Mouse (Mus musculus) mesoderm, embryonic 11.5 days (tissue): ENCODE measurements around the gene Hoxd8.

Experiments
- DNase-seq: peaks from one replicate; pipeline ENCODE4 v3.0.0-alpha.2; 2012; ENCODE audit warnings: low read depth, low spot score

Hoxd8 gene

DNA sequence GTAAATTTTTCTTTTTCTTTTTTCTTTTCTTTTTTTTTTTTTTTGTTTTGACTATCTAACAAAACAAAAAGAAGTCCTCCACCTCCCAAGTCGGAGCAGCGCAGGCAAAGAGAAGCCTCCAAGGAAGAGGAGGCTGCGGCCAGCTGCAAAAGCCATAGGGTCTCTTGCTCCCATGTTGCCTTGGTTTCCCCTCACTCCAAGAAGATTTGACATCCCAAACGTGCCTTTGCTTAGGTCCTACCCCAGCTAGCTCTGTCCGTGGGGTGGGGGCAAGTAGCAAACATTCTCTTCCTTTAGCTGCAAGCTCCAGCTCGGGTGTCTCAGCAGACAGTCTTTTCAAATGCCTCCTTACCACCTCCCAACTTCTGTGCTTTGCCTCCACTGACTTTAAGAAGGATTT lies 29.4 kb downstream of the Hoxd8 start:
- DNase-seq: no peak

DNA sequence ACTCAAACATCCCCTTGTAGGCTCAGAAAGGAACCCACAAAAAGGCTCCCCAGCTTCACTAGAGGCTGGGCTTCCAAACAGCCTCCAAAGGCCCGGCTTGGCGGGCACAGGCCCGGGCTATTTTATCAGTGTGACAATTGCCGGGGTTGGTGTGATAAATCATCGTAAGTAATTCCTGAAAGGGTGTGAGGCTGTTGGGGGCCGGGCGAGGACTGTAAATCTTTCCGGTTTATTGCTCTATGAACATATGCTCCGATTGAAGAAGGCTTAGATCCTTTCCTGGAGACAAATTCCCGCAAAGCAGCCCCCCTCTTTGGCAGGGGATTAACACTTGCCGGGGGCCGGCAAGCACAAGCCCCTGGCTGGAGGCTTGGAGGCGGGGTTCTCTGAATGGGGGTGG lies 30.0 kb downstream of the Hoxd8 start:
- DNase-seq: peak; percentile 91

DNA sequence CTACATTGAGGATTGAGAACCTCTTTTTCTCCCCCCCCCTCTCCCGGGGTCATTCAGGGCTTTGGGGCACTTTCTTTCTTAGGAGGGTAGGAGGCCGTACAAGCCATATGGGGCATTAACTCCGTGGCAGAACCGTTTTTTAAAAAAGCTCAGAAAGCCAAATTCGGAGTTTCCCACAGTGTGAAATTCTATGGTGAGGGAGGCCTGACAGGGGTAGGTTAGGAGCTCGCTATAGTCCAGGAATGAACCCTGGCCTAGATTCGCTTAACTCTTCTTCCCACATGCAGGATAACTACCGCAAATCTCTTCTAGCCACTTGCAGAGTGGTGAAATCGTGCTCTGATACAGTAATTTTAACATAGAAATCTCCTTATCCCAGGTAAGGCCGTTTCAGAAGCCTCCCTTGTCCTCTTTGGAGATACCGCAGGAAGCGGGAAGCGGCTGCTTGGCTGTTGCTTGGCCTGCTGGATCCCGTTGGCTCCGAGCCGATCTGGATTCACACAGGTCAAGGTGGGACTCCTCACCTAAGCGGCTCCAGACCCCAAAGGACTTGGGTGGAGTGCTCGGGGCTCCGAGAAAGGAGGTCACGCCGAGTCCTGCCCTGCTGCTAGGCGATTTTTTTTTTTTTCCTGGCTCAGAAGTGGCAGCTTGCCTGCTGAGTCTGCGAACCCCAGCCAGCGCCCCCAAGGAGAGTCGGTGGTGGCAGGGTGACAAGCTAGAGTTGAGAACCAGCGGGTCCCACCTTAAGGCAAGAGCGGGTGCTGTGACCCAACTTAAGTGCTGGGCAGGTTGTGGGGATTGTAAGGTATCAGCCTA lies 30.8 kb downstream of the Hoxd8 start:
- no peak for DNase-seq

DNA sequence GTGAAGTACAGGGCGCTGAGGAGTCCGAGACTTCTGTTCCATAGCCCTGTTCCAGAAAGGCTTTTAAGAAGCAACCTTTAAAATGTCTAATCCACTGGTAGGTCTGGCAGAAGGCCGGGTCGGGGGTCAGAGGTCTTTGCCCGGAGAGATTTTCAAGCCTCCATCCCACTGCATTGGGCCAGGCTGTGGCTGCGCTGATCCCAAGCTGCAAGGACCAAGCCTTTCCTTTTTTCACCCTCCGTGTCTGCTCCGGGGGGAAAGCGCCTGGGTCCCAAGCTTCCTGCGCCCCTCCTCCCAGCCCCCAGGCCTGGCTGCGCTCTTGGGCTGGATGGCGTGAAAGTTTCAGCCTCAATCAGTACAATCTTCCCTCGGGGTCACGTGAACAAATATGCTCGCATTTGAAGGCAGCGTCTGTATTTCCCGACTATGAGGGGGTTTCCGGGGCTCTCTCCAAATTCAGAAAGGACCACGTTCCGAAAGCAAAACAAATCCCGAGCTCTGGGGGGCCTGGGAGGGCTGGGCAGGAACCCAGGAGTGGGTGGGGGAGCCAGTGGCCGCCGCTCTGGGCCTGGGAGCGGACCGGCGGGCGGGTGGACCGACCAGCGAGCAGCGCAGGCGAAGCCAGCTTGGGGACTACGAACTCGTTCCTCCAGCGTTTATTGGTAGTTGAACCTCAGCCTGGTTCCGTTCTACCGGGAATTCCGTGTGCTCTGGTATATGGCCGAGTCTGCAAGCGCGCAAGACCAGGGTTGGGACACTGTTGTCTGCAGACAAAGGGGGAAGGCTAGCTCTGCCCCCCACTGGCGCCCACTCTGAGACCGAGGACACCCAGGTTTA lies 31.7 kb downstream of the Hoxd8 start:
- no peak for DNase-seq

DNA sequence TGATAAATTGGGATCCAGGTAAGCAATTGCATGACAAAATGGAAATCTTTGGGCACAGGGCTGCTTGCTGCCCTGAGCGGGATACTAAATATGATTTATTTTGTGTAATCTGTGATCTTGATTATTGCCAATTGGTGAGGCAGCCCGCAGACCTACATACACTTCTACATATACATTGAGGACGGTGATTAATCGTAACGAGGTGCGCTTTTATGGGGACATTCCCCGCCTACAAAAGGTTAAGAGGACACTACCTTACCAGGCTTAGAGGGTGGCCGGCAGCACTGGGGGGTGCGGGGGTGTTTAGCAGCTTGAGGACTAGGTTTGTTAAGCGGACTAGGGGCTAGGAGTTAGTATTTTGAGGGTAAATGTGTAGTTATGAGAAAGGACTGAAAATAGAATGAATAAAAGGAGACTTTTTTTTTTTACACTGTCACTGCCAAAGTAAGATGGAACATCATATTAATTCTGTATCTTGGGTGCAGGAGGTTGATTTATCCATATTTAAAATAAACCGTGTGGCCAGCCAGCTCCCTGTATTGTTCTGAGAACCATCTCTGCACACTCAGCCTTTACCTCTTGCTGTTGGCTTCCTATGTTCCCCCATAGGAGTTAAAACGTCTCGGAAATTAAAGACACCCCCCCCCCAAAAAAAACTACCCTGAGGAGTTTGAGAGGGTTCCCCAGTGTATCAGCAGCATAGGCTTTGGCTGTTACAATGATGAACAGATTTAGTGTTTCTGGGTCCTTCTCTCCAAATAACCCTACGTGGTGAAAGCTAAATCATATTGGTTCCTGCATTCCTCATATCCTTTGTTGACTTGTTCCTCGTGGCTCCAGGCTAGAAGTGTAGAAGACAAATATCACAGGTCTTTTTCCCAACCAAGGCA lies 32.5 kb downstream of the Hoxd8 start:
- no peak for DNase-seq

DNA sequence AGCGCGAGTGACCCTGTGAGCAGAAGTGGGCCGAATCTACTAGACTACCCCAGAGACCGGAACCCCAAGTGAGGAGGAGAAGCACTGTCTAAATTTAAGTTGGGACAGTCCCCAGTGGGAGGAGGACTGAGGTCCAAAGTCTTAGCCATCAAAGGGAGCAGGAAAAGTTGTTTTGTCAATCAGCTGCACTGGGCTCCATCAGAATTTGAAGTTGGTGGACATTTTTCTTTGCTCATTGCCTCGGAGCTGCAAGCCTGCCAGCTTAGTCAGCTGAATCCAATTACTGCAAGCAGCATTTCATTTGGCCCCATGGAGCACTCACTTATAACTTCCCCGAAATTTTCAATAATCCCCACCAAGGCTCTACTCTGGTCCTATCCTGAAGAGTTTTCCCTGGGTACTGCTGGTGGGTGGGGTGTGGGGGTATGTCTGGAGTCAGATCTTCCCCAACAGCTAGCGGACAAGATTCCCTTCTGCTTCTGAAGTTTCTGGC lies 33.2 kb downstream of the Hoxd8 start:
- no peak for DNase-seq

DNA sequence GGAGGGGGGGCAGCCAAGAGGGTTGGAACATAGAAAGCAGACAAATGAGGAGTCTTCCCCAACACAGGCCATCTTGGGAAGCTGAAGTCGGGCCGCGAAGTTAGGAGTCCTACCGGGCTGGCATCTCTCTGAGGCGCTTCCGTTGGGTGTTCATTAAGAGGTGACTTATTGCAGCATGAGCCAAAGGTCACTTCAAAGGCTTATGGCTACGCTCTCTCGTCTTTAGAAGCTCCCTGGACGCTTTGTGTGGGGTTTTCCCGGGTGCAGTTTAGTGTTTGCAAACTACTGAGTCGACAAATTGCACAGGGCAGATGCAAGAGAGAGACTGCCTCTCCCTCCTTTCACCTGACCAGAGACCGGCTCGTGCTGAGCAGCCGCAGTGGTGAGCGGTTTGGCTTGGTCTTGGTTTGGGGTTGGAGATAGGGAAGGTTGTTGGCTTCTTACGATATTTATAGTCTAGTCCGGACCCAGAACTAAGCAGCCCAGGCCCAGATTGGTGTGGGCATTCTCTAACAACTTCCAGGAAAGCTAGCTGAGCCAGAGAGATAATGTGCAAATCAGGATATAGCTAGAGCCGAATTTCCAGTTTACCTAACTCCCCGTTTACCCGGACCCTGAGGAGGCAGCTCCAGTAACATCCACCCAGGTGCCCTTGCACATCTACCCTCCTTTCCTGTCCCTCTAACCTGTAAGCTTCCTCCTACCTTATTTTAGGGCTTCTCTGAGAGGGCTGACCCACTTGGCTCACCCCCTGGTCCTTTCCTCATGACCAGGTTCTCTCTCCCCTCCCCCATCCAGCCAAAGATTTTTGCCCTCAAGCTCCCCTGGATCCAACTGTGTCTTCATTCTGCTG lies 34.4 kb downstream of the Hoxd8 start:
- DNase-seq: peak; percentile 84

DNA sequence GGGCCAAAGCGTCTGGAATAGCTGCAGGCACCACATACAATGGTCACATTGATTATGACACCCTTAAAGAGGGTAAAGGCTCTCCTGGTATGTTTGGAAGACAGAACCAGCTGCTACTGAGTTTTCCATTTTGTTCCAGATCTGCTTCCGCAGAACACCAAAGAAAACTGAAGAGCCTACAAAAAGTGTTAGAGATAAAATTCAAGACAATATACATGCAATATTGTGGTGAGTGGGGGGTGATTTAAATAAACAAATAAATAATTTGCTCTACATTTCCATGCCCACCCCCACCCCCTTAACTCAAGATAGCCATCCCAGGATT lies 35.0 kb downstream of the Hoxd8 start:
- no peak for DNase-seq

DNA sequence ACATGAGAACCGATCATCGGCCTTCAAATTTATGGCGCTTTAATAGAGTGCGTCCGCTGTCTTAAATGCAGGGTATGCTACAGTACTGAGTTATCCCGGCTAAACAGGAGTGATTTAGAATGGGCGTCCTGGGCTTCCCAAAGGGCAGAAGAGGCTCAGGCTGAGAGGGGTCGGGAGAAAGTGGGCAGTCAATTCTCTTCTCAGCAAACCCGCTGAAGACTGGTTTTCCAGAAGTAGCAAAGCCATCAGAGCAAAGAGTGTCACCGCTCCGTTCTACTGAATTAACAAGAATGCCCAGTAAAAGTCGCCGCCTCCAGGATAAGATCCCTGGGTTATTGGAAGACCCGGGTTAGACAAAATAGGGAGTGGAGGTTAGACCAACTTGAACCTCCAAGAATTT lies 35.5 kb downstream of the Hoxd8 start:
- no peak for DNase-seq

DNA sequence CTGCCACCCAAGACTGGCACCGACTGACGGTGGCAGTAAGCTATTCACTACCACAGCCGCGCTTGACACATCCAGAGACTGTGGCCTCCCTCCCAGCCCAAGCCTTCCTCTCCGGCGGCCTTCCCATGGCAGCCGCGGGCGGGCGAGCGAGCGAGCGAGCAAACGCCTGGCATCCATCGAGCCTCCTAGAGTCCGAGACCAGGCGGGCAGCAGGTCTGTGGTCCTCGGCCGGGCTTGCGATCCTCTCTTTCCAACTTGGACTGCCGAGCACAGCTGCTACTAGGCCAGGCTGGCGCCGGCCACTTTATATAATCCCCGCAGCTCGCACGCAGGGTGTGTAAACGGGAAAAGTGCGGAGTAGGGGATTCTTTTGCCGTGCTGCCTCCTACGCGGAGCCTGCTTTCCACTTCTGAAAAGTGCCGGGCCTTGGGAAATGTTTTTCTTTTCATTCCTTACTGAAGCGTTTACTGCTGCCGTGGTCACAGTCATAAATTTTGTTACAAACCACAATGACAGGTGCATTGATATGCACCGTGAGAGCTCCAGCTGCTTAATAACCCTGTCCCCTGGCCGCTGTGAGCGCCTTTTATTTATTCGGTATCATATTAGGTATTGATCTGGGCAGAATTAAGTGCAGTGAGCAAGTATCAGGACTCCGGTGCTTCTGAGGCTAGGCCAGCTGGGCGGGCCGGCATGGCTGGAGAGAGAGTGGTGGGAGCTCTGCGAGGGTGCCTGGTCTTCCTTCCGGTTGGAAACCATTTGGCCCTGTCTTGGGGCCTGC lies 36.1 kb downstream of the Hoxd8 start:
- DNase-seq: peak; percentile 87

DNA sequence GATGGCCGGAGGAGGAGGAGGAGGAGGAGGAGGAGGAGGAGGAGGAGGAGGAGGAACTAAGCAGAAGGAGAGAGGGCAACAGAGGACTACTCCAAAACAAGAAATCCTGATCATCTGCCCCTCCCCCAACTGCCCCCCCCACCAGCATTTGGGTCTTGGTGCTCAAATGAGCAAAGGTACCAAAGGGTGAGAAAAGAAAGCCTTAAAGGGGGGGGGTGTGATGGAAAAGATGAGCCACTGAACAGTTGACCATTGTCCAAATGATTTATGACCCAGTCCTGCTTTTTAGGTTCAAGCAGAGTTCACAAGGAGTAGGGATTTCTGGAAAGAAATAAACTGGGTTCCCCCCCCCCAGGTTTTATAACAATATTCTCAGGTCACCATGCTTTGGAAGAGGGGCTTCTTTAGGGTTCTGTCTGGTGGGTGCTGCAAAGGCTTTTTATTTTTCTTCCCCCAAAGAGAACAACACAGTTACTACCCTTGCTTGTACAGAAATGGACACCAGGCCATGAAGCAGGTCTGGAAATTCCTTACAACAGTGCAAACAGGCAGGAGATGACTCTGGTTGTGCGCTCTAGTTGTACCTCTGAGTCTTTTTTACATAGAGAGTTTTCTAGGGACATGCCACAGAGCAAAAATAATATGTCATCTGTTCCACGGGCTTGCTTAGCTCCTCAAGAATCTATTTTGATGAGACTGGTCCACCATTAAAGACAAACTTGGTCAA lies 37.0 kb downstream of the Hoxd8 start:
- DNase-seq: no peak

DNA sequence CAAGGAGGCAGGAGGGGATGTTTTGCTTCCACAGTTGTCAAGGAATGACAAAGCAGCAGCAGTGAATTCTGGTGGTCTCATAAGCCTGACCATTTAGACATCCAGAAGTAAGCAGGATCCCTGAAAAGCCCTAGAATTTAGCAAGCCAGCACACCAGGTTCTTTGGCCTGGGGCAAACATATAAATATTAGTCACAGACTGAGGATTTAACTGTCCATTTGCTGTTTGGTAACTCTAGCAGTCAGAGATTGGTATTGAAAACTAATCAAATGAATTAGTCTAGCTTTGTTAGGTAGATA lies 37.5 kb downstream of the Hoxd8 start:
- no peak for DNase-seq

DNA sequence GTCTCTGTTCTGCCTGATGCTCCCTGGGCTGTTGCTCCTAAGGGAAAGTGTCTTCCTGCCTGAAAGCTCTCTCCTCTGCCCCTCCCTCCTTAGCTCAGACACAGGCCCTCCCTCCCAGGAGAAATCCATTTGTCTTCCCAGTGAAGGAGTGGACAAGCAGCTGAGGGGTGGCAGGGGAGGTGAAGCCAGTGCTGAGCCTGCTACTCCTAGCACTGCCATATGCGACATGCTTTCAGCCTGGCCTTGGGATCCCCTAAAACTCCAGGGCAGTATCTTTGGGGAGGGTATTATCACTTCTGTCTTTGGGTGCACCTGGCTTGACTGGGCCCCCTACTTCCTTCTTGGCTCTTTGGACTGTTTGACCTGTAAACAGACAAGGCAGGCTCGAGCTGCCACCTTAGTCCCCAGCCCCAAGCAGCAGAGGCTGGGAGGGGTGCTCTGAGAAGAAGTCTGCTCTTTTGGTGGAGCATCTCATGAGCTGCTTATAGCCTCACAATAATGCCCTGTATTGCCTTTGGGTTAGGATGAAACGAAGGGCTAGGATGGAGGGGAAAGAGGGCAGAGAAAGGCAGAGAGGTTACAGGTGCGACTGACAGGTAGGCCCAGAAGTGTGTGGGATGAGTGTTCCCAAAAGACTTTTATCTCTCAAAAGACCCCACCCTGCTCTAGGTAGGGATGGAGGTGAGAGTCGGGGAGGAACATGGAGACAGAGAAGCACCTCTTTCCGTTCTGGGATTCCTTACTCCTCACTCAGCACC lies 41.3 kb downstream of the Hoxd8 start:
- peak; percentile 80 for DNase-seq

DNA sequence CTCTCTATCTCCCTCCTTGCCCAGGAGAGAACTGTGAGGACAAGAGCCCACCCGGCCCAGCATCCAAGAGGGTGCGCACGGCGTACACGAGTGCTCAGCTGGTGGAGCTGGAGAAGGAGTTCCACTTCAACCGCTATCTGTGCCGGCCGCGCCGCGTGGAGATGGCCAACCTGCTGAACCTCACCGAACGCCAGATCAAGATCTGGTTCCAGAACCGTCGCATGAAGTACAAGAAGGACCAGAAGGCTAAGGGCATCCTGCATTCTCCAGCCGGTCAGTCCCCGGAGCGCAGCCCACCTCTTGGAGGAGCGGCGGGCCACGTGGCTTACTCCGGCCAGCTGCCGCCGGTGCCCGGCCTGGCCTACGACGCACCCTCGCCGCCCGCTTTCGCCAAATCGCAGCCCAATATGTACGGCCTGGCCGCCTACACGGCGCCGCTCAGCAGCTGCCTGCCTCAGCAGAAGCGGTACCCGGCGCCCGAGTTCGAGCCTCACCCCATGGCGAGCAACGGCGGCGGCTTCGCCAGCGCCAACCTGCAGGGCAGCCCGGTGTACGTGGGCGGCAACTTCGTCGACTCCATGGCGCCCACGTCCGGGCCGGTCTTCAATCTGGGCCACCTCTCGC lies 42.0 kb downstream of the Hoxd8 start:
- DNase-seq: peak; percentile 37

DNA sequence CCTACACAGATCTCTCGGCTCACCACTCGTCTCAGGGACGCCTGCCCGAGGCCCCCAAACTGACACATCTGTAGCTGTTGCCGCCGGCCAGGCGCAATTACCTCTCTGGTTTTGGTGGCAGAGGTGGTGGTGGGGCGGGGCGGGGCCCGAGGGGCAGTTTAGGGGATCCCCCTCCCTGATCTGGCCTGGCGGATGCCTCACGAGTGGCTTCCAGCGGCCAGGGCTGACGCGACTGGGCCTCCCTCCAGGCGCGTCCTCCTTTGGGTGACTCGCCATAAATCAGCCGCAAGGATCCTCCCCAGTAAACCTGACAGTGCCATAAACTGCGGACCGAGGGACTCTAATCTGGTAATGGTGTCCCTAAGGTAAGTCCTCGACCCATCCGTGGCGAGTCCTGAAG lies 42.6 kb downstream of the Hoxd8 start:
- DNase-seq: peak; percentile 76

DNA sequence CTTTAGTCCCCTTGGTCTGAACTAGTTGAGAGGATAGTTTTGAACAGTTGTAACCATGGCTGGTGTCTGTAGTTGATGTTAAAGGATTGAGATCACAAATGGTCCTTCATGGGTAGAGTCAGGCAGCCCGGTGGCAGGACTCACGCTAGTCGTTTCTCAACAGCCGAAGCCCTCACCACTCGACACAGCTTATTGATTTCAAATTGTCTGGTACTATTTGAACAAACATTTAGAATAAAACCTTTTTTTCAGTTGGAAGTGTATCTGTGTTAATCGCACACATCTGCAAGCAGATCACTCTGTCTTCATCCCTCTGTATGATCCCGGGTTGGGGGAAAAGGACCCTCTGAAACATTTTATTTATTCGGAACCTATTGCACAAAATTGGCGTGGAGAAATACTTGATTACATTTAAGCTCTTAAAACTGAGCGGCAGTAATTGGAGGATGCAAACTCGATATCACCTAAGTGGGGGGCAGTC lies 43.3 kb downstream of the Hoxd8 start:
- peak; percentile 18 for DNase-seq

DNA sequence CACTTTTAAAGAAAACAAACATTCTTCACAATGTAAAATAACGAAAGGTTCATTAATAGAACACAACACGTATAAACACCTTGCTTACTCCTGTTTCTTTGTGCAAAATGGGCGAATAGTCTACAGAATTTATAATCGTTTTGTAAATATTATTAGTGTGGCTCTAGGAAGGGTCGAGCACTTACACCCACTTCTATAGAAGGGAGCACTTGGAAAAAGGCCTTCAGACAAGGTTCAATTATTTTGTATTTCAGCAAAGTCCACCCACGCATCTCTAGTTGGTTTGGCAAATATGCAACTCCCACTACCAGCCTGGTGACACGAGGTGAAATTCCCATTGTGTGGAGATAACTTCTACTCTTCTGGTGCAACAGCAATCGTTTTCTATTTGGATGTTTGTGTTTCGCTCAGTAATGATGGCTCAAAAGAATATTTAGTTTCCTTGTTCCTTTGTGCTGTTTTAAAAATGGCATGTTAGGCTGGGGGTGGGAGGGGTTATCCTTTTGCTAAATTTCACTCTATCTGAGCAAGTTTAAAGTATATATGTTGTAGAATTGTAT lies 44.1 kb downstream of the Hoxd8 start:
- no peak for DNase-seq
